Mouse (Mus musculus) limb, embryonic 14.5 days (tissue): Measurements from ENCODE around the gene Ppp1cc. TPM values are rescaled to one million over a fixed set of nuclear protein-coding genes. Genes with fewer than 3 reads are reported as not detected.
"Not testable (repeated sequence)": the region's sequence is repeated elsewhere in the genome, so short reads cannot be mapped to it uniquely, and the experiment has no call there.

Experiments used
- ATAC-seq: fragments of 200-750 bp; cut with Nextera tagmentation; 2 replicates; pipeline ENCODE4 v1.8.0; 2017; ENCODE audit warnings: low read depth, moderate number of reproducible peaks, moderate TSS enrichment; ENCODE audit not compliant: low FRiP score
- DNase-seq: peaks from one replicate; pipeline ENCODE4 v3.0.0-alpha.2; 2015; ENCODE audit warnings: low spot score
- H3K27ac ChIP-seq: fragments of 300-500 bp; sonication (generic); replicated peaks from 2 replicates; pipeline ENCODE4 v1.5.1; 2014; ENCODE audit warnings: low read depth, mild to moderate bottlenecking, low read length, moderate library complexity, mixed read lengths
- H3K27me3 ChIP-seq: fragments of 300-500 bp; sonication (generic); 2 replicates; pipeline ENCODE4 v1.6.1; 2014; ENCODE audit warnings: low read length, mixed read lengths; ENCODE audit not compliant: control insufficient read depth, insufficient read depth
- H3K36me3 ChIP-seq: fragments of 300-500 bp; sonication (generic); 2 replicates; pipeline ENCODE4 v1.6.1; 2014; ENCODE audit warnings: mild to moderate bottlenecking, low read length, moderate library complexity, mixed read lengths; ENCODE audit not compliant: control insufficient read depth, insufficient read depth
- H3K4me1 ChIP-seq: fragments of 300-500 bp; sonication (generic); 2 replicates; pipeline ENCODE4 v1.6.1; 2014; ENCODE audit warnings: antibody characterized with exemption, low read length, mixed read lengths; ENCODE audit not compliant: control insufficient read depth, insufficient read depth
- H3K4me2 ChIP-seq: fragments of 300-500 bp; sonication (generic); replicated peaks from 2 replicates; pipeline ENCODE4 v1.6.1; 2014; ENCODE audit warnings: low read depth, mild to moderate bottlenecking, low read length, moderate library complexity; ENCODE audit not compliant: severe bottlenecking
- H3K4me3 ChIP-seq: fragments of 300-500 bp; sonication (generic); replicated peaks from 2 replicates; pipeline ENCODE4 v1.5.1; 2014; ENCODE audit warnings: low read length
- H3K9ac ChIP-seq: fragments of 300-500 bp; sonication (generic); 2 replicates; pipeline ENCODE4 v1.6.1; 2014; ENCODE audit warnings: mild to moderate bottlenecking, low read depth, low read length, moderate library complexity; ENCODE audit not compliant: severe bottlenecking
- H3K9me3 ChIP-seq: fragments of 300-500 bp; sonication (generic); 2 replicates; pipeline ENCODE4 v1.6.1; 2016; ENCODE audit warnings: low read length; ENCODE audit not compliant: control insufficient read depth
- POLR2A ChIP-seq: fragments of 200-500 bp; IDR thresholded peaks from 2 replicates; pipeline ENCODE4 v1.8.0; 2012; ENCODE audit warnings: inconsistent platforms, mild to moderate bottlenecking, moderate library complexity, borderline replicate concordance; ENCODE audit not compliant: insufficient read depth, insufficient read length; ENCODE audit errors: extremely low read depth
- WGBS: fragments of 180-500 bp; shearing (Covaris S2); extraction: QIAGEN DNeasy Blood & Tissue Kit; methylation state at CpG from one replicate; pipeline ENCODE4 v1.1.7; 2014; 5-methylcytosine and 5-hydroxymethylcytosine counted together
- polyA plus RNA-seq, 2 experiments: library from polyadenylated mRNA; depleted of rRNA in 1 of 2; stranded (reverse) in 1 of 2; unstranded in 1 of 2; fragments of >200 nt; fragmentation: Nextera tagmentation in 1 of 2; extraction: Ambion mirVana in 1 of 2; gene quantifications; 2 replicates each; pipeline versions ENCODE4 v1.2.1 to v1.2.3; 2012 to 2014

Ppp1cc gene
- polyA plus RNA-seq, 2 experiments = 234 to 275 TPM

- 93% methylated on average over 8 of the region's 8 CpGs for WGBS
- no peak overlapping the region for H3K4me2 ChIP-seq
- no peak for DNase-seq
- no peaks in the 10 kb centered on the region for H3K9me3 ChIP-seq
- H3K9ac ChIP-seq = no peak overlapping the region
- no peak overlapping the region for H3K27ac ChIP-seq
- no peaks in the 10 kb centered on the region for H3K36me3 ChIP-seq
- no peak overlapping the region for H3K4me3 ChIP-seq
- no peak for TF ChIP-seq POLR2A
- no peak for ATAC-seq
- H3K4me1 ChIP-seq = peaks cover 13% of the 10 kb centered on the region
- H3K27me3 ChIP-seq = no peaks in the 10 kb centered on the region
Measured at GRCm38 (mm10) chr5:122210890-122211289, 52.8 kb downstream of the Ppp1cc start.

GRCm38 (mm10) chr5:122212125-122212524 lies 54.0 kb downstream of the Ppp1cc start:
- ATAC-seq = no peak

GRCm38 (mm10) chr5:122212820-122213219 lies 54.7 kb downstream of the Ppp1cc start:
- H3K9me3 ChIP-seq, ATAC-seq, H3K27ac ChIP-seq, H3K9ac ChIP-seq, H3K27me3 ChIP-seq, DNase-seq, H3K4me3 ChIP-seq, H3K4me2 ChIP-seq, H3K36me3 ChIP-seq: not testable (repeated sequence)
- WGBS = 97% methylated on average over 1 of the region's 1 CpGs
- peaks cover 13% of the 10 kb centered on the region for H3K4me1 ChIP-seq

More at GRCm38 (mm10) chr5:122212125-122212524, 54.0 kb downstream of the Ppp1cc start:
- Histone ChIP-seq H3K4me1 (peaks cover 13% of the 10 kb centered on the region), H3K9me3 (no peaks in the 10 kb centered on the region), H3K27ac (no peak overlapping the region), H3K9ac (no peak overlapping the region), H3K36me3 (no peaks in the 10 kb centered on the region), H3K27me3 (no peaks in the 10 kb centered on the region), H3K4me2 (no peak overlapping the region), H3K4me3 (no peak overlapping the region)
- no peak for DNase-seq
- TF ChIP-seq POLR2A = no peak
- 89% methylated on average over 8 of the region's 8 CpGs for WGBS

GRCm38 (mm10) chr5:122213861-122214260 lies 55.8 kb downstream of the Ppp1cc start:
- 82% methylated on average over 6 of the region's 6 CpGs for WGBS
- H3K4me2 ChIP-seq = no peak overlapping the region

GRCm38 (mm10) chr5:122217636-122218035 lies 59.6 kb downstream of the Ppp1cc start:
- no peak for DNase-seq
- Histone ChIP-seq H3K4me1 (peaks cover 6% of the 10 kb centered on the region), H3K27me3 (no peaks in the 10 kb centered on the region), H3K36me3 (no peaks in the 10 kb centered on the region), H3K27ac (no peak overlapping the region), H3K9me3 (no peaks in the 10 kb centered on the region), H3K9ac (no peak overlapping the region), H3K4me2 (no peak overlapping the region), H3K4me3 (no peak overlapping the region)
- 94% methylated on average over 6 of the region's 6 CpGs for WGBS
- no peak for TF ChIP-seq POLR2A
- ATAC-seq = no peak

More at GRCm38 (mm10) chr5:122213861-122214260, 55.8 kb downstream of the Ppp1cc start:
- no peaks in the 10 kb centered on the region for H3K36me3 ChIP-seq
- no peak for TF ChIP-seq POLR2A
- H3K9ac ChIP-seq = no peak overlapping the region
- DNase-seq (no peak), ATAC-seq (no peak)
- H3K4me3 ChIP-seq = no peak overlapping the region
- no peak overlapping the region for H3K27ac ChIP-seq
- peaks cover 12% of the 10 kb centered on the region for H3K4me1 ChIP-seq
- no peaks in the 10 kb centered on the region for H3K9me3 ChIP-seq
- H3K27me3 ChIP-seq = no peaks in the 10 kb centered on the region
